Mouse (Mus musculus) heart, postnatal 0 days (tissue): ENCODE measurements around the gene Kif9. TPM values are rescaled to one million over a fixed set of nuclear protein-coding genes. Genes with fewer than 3 reads are reported as not detected.
A peak's percentile ranks its signal among the peaks of the same experiment; 100 is the strongest.

ENCODE experiments used
- ATAC-seq: fragments of 200-750 bp; cut with Nextera tagmentation; 2 replicates; pipeline ENCODE4 v1.8.0; 2017; ENCODE audit warnings: low read depth, moderate number of reproducible peaks, moderate library complexity; ENCODE audit not compliant: insufficient read depth
- DNase-seq: peaks from one replicate; pipeline ENCODE4 v3.0.0-alpha.2; 2016; ENCODE audit warnings: low spot score
- H3K27ac ChIP-seq: fragments of 300-500 bp; sonication (generic); 2 replicates; pipeline ENCODE4 v1.5.1; 2014; ENCODE audit warnings: low read depth, mild to moderate bottlenecking
- H3K27me3 ChIP-seq: fragments of 300-500 bp; sonication (generic); 2 replicates; pipeline ENCODE4 v1.6.1; 2014; ENCODE audit warnings: low read length, mixed read lengths; ENCODE audit not compliant: control insufficient read depth, insufficient read depth
- H3K36me3 ChIP-seq: fragments of 300-500 bp; sonication (generic); replicated peaks from 2 replicates; pipeline ENCODE4 v1.6.1; 2014; ENCODE audit warnings: low read length, mixed read lengths; ENCODE audit not compliant: control insufficient read depth, insufficient read depth
- H3K4me1 ChIP-seq: fragments of 300-500 bp; sonication (generic); 2 replicates; pipeline ENCODE4 v1.6.1; 2014; ENCODE audit warnings: antibody characterized with exemption; ENCODE audit not compliant: control insufficient read depth, insufficient read depth
- H3K4me2 ChIP-seq: fragments of 300-500 bp; sonication (generic); 2 replicates; pipeline ENCODE4 v1.6.1; 2014; ENCODE audit warnings: low read depth, mild to moderate bottlenecking, low read length, moderate library complexity
- H3K4me3 ChIP-seq: fragments of 300-500 bp; sonication (generic); 2 replicates; pipeline ENCODE4 v1.5.1; 2014; ENCODE audit warnings: low read depth, low read length
- H3K9ac ChIP-seq: fragments of 300-500 bp; sonication (generic); replicated peaks from 2 replicates; pipeline ENCODE4 v1.6.1; 2014; ENCODE audit warnings: low read depth, low read length, mixed read lengths
- H3K9me3 ChIP-seq: fragments of 300-500 bp; sonication (generic); replicated peaks from 2 replicates; pipeline ENCODE4 v1.6.1; 2016; ENCODE audit warnings: low read length; ENCODE audit not compliant: control insufficient read depth
- CTCF ChIP-seq: IDR thresholded peaks from 2 replicates; pipeline ENCODE4 v1.5.1; 2016; ENCODE audit warnings: antibody characterized with exemption, control low read depth, low read depth
- EP300 ChIP-seq: IDR thresholded peaks from 2 replicates; pipeline ENCODE4 v1.6.1; 2016; ENCODE audit warnings: antibody characterized with exemption, low read depth
- WGBS: fragments of 180-500 bp; shearing (Covaris S2); extraction: QIAGEN DNeasy Blood & Tissue Kit; methylation state at CpG from one replicate; pipeline ENCODE4 v1.1.7; 2014; 5-methylcytosine and 5-hydroxymethylcytosine counted together
- polyA plus RNA-seq: library from polyadenylated mRNA; unstranded; fragments of >200 nt; fragmentation: Nextera tagmentation; extraction: Ambion mirVana; gene quantifications from 2 replicates; pipeline ENCODE4 v1.2.1, GENCODE M21; 2015
- total RNA-seq: library from RNA; depleted of rRNA; stranded (reverse); fragments of >200 nt; gene quantifications from 2 replicates; pipeline ENCODE4 v1.2.3, GENCODE M21; 2014; ENCODE audit warnings: low replicate concordance; rRNA removed

Kif9 gene
- 0.70 TPM in 1 of 2 replicates, not detected in the other for total RNA-seq
- polyA plus RNA-seq: 0.29 and 0.37 TPM in 2 replicates

DNA sequence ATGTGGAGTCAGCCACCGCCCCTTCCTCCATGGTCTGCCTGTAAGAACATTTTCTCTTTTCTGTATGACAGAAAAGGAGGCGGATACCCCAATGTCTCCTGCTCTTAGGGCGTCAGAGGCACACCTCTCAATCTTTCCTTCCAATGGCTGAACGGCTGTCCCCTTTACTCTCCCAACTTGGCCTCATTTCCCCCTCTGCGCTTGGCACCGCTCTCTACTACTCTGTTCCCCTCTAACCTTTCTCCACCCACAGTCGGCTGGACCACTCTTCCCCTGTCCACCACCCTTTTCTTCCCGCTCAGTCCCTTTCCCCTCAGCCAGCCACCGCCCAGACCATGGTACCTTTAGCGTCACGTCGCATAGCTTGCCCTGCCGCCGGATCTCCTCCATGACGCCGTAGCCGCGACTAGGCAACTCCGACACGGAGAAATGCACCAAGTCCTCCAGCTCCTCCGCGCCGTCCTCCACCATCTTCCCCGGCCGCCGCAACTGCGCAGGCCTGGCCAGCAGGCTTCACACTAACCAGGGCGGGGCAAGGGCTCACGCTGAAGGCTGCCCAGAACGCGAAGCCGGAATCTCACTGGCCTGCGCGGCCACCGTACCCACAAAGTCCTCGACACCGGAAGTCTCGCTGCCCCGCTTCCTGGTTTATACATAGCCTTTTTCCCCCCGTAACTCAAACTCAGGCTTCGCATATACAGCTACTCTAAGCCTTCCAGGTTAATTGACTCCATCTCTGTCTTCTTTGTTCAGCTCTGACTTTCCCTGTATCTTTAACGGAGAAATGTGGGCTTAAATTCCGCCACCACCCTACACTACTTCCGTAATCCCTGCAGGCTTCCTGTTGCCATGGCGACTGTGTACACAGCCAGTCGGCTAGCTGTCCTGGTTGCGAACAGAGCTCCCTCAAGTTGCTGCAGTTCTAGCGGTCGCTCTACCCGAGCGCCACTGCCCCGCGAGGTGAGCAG is at the start of gene Kif9, which contains the start of gene Klhl18:
Kif9 (plus strand) TSS at position 835 of the 968 bp plus-strand sequence.
Klhl18 (minus strand) TSS at position 571 of the 968 bp plus-strand sequence.
- Histone ChIP-seq H3K9ac (peak within 1 kb of the TSS; percentile 70), H3K4me1 (peaks cover 7% of the 10 kb centered on the region), H3K9me3 (no peaks in the 10 kb centered on the region), H3K27me3 (0 out of 2 replicates have a peak, but pooled peaks cover 6% of the 10 kb centered on the region), H3K27ac (peak within 1 kb of the TSS; percentile 91), H3K4me3 (peak within 1 kb of the TSS; percentile 66), H3K36me3 (0 out of 2 replicates have a peak, but pooled peaks cover 4% of the 10 kb centered on the region), H3K4me2 (peak within 1 kb of the TSS; percentile 72)
- peak; percentile 98 for ATAC-seq
- DNase-seq: peak; percentile 96
- under 1% methylated on average over 53 of the region's 53 CpGs for WGBS
- TF ChIP-seq EP300 (no peak), CTCF (no peak; the same call in 1 of the 2 replicates)

DNA sequence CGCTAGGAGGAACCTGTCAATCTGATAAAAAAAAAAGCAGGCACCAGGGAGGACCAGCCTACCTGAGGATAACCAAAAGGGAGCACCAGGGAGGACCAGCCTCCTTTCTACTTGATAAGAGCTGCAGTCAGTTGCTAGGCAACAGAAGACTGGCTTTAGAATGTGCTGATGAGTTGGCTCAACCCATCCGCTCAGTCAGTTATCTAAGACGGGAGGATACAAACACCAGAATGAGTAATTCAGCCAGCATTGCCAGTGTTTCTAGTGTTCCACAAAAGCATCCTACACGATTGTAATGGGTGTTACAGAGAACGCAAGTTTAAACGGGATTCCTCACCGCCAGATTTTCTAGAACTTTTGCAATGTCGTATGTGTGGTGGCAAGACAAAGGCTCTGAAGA is 45.5 kb upstream of the Kif9 start:
- Histone ChIP-seq H3K27ac (no peak overlapping the region), H3K9ac (no peak overlapping the region), H3K4me2 (no peak overlapping the region), H3K4me3 (no peak overlapping the region), H3K4me1 (no peaks in the 10 kb centered on the region), H3K27me3 (no peaks in the 10 kb centered on the region), H3K9me3 (no peaks in the 10 kb centered on the region), H3K36me3 (peaks cover 74% of the 10 kb centered on the region)
- ATAC-seq: no peak
- TF ChIP-seq EP300: no peak
- TF ChIP-seq CTCF: no peak
- no peak for DNase-seq
- 68% methylated on average over 8 of the region's 8 CpGs for WGBS

DNA sequence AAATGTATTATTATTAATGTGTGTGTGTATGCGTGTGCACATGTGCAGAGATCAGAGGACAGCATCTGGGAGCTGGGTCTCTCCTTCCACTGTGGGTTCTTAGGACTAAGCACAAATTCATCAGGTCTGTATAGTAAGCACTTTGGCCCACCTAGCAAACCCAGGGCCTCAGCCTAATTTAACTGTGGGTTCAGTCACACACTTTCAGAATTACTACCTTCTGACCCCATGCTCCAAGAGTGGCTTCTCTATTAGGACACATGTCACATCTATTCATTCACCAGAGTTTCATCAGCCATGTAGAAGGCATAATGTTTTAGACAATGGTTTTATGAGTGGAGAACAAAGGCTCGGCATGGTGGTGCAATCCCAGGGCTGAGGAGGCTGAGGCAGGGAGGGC is 43.7 kb upstream of the Kif9 start:
- WGBS: 98% methylated on average over 2 of the region's 2 CpGs
- Histone ChIP-seq H3K27me3 (no peaks in the 10 kb centered on the region), H3K9me3 (no peaks in the 10 kb centered on the region), H3K4me2 (no peak overlapping the region), H3K36me3 (peaks cover 74% of the 10 kb centered on the region), H3K4me1 (no peaks in the 10 kb centered on the region), H3K27ac (no peak overlapping the region), H3K4me3 (no peak overlapping the region), H3K9ac (no peak overlapping the region)
- no peak for ATAC-seq
- TF ChIP-seq EP300: no peak
- TF ChIP-seq CTCF: no peak
- no peak for DNase-seq

DNA sequence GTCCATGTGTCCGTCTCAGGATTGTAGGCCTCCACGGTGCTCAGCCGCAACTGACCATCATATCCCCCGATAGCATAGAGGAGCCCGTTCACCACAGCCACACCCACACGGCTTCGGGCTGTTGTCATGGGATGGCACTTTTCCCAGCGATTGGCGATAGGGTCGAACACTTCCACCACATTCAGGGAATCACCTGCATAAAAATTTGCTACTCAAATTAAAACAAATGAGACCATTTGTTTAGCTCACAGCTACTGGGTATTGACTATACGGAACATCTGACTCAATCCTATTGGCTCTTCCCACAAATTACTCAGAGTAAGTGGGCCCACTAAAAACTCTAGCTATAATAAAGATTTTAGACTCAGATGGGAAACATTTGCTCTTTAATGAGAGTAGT is 40.7 kb upstream of the Kif9 start:
- whole genome bisulfite sequencing: 94% methylated on average over 11 of the region's 11 CpGs
- no peak for ATAC-seq
- no peak overlapping the region for H3K4me3 ChIP-seq
- H3K4me2 ChIP-seq: no peak overlapping the region
- TF ChIP-seq CTCF (no peak), EP300 (no peak)
- peaks cover 66% of the 10 kb centered on the region for H3K36me3 ChIP-seq
- H3K4me1 ChIP-seq: no peaks in the 10 kb centered on the region
- no peaks in the 10 kb centered on the region for H3K9me3 ChIP-seq
- DNase-seq: no peak
- no peaks in the 10 kb centered on the region for H3K27me3 ChIP-seq
- H3K27ac ChIP-seq: no peak overlapping the region
- H3K9ac ChIP-seq: no peak overlapping the region

DNA sequence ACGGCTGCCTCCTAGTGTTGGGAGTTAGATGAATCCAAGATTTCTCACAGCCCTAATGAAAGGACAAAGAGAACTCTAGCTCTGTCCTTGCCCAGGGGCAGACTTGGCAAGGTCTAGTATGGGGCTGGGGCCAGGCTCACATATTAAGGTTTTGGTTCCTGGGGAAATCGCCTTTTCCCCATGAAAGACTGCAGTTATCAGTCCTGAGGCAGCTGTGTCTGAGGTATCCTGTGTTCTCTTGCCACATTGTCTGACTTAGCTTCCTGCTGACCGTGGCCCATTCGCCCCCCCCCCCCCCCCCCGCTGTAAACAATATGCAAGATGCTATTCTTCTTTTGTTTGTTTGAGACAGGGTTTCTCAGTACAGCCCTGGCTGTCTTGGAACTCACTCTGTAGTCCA is 36.7 kb upstream of the Kif9 start:
- H3K4me3 ChIP-seq: no peak overlapping the region
- TF ChIP-seq CTCF: no peak; the same call in 1 of the 2 replicates
- no peak for TF ChIP-seq EP300
- H3K36me3 ChIP-seq: peaks cover 41% of the 10 kb centered on the region; the same call in 1 of the 2 replicates
- H3K4me1 ChIP-seq: no peaks in the 10 kb centered on the region
- no peak overlapping the region for H3K9ac ChIP-seq
- H3K27ac ChIP-seq: no peak overlapping the region
- DNase-seq (no peak), ATAC-seq (0 out of 2 replicates have a peak, but pooled peaks have one; percentile 24)
- H3K4me2 ChIP-seq: no peak overlapping the region
- no peaks in the 10 kb centered on the region for H3K9me3 ChIP-seq
- WGBS: 66% methylated on average over 3 of the region's 5 CpGs
- H3K27me3 ChIP-seq: no peaks in the 10 kb centered on the region
